In genomic region chr2:45104511-45105055, GRCm38 (mm10) we compare ENCODE assay signal across 9 mouse cellular contexts. TPM values are rescaled to one million over a fixed set of nuclear protein-coding genes. Genes with fewer than 3 reads are reported as not detected.
DNase-seq lines count a peak whose midpoint lies in the region; ATAC-seq lines count a peak whose summit lies in the region.
"Had no signal": no experiment of that assay in that cellular context is flagged by ENCODE, and none has a peak within 500 bp of the region (broad histone marks: within the 10 kb centered on the region; RNA-seq: fewer than 3 reads in every experiment).

No protein-coding gene starts in this region.

- peaks cover 87% of the 10 kb centered on the region for H3K4me1 ChIP-seq in heart, embryonic 10.5 days
- H3K4me1 ChIP-seq in liver, embryonic 12.5 days: peaks cover 91% of the 10 kb centered on the region
- peaks cover 18% of the 10 kb centered on the region for H3K4me1 ChIP-seq in stomach, embryonic 16.5 days (ENCODE audit: control insufficient read depth, insufficient read depth, low read length)

- H3K27me3 ChIP-seq in heart, embryonic 10.5 days (ENCODE audit: insufficient read depth, poor library complexity, severe bottlenecking): no peaks in the 10 kb centered on the region
- 0 out of 2 replicates have a peak, but pooled peaks cover 6% of the 10 kb centered on the region for H3K27me3 ChIP-seq in liver, embryonic 12.5 days (replicated peaks)
- H3K27me3 ChIP-seq in stomach, embryonic 16.5 days (ENCODE audit: control insufficient read depth, insufficient read depth, low read length): peaks cover 2% of the 10 kb centered on the region; the same call in 1 of the 2 replicates

- no peak overlapping the region for H3K4me3 ChIP-seq in heart, embryonic 10.5 days
- no peak overlapping the region for H3K4me3 ChIP-seq in liver, embryonic 12.5 days
- H3K4me3 ChIP-seq in stomach, embryonic 16.5 days (replicated peaks; ENCODE audit: low read length): peak overlapping the region; percentile 6
- H3K4me3 ChIP-seq: erythroblast, embryonic 14.5 days had no signal

- peak overlapping the region; percentile 49 for H3K27ac ChIP-seq in heart, embryonic 10.5 days
- H3K27ac ChIP-seq in liver, embryonic 12.5 days: 0 out of 2 replicates have a peak overlapping the region, but pooled peaks have one; percentile 12
- peak overlapping the region; percentile 58 for H3K27ac ChIP-seq in stomach, embryonic 16.5 days (ENCODE audit: low read length)

- H3K9me3 ChIP-seq in heart, embryonic 10.5 days: no peaks in the 10 kb centered on the region
- no peaks in the 10 kb centered on the region for H3K9me3 ChIP-seq in liver, embryonic 12.5 days (replicated peaks)
- no peaks in the 10 kb centered on the region for H3K9me3 ChIP-seq in stomach, embryonic 16.5 days (replicated peaks; ENCODE audit: control insufficient read depth, low read length)

- H3K4me2 ChIP-seq in liver, embryonic 12.5 days: peak overlapping the region; percentile 15; the same call in 1 of the 2 replicates
- H3K4me2 ChIP-seq in stomach, embryonic 16.5 days (ENCODE audit: low read depth, low read length): peak overlapping the region; percentile 68

- H3K36me3 ChIP-seq in heart, embryonic 10.5 days: no peaks in the 10 kb centered on the region
- H3K36me3 ChIP-seq in liver, embryonic 12.5 days: peaks cover 33% of the 10 kb centered on the region
- no peaks in the 10 kb centered on the region for H3K36me3 ChIP-seq in stomach, embryonic 16.5 days (ENCODE audit: control insufficient read depth, insufficient read depth, low read length)

- H3K9ac ChIP-seq in liver, embryonic 12.5 days: no peak overlapping the region
- peak overlapping the region; percentile 64 for H3K9ac ChIP-seq in stomach, embryonic 16.5 days (ENCODE audit: low read length)

- no peak for ATAC-seq in liver, embryonic 12.5 days
- no peak for ATAC-seq in stomach, embryonic 16.5 days (ENCODE audit: insufficient read depth, low FRiP score)

- no peak for DNase-seq in heart, embryonic 10.5 days (ENCODE audit: low spot score)
- no peak for DNase-seq in heart, postnatal 10 days
- peak; percentile 1 for DNase-seq in right cerebral cortex, postnatal 4 days
- DNase-seq in right cerebral cortex, postnatal 14 days: no peak
- DNase-seq in ovary, postnatal 14 days (ENCODE audit: low spot score): no peak
- DNase-seq in thymus, postnatal 4 days: no peak

- 48% methylated on average over 7 of the region's 7 CpGs for WGBS in heart, embryonic 10.5 days
- 59% methylated on average over 7 of the region's 7 CpGs for WGBS in liver, embryonic 12.5 days (ENCODE audit: insufficient replicate concordance)
- 39% methylated on average over 7 of the region's 7 CpGs for WGBS in stomach, embryonic 16.5 days

- intact Hi-C loops in heart, postnatal 10 days (cut with DNase I): loop anchor here (5.0 to 10.0 kb wide), 3 partner anchors 67 to 992 kb away; no protein-coding TSS in a partner anchor

RNA-seq across cellular contexts. Expression of gene Zeb2, which starts 12.6 kb away (rescaled TPM):
- polyA plus RNA-seq in heart, embryonic 10.5 days (2016; fragmentation: Nextera tagmentation; extraction: Ambion mirVana): 22.8 and 25.1 TPM in 2 replicates
- total RNA-seq in heart, postnatal 10 days (2021): 10 to 100 TPM; 62.7 to 77.7 TPM
- polyA plus RNA-seq in liver, embryonic 12.5 days (2016; fragmentation: Nextera tagmentation; extraction: Ambion mirVana): 22.1 and 24.3 TPM in 2 replicates
- polyA plus RNA-seq in stomach, embryonic 16.5 days (2015; fragmentation: Nextera tagmentation; extraction: Ambion mirVana): 43.8 and 50.6 TPM in 2 replicates
